Mouse (Mus musculus) lung, embryonic 14.5 days (tissue): Measurements from ENCODE around the gene Mpc1. TPM values are rescaled to one million over a fixed set of nuclear protein-coding genes. Genes with fewer than 3 reads are reported as not detected.

ENCODE experiments used
- ATAC-seq: fragments of 200-750 bp; cut with Nextera tagmentation; 2 replicates; pipeline ENCODE4 v1.8.0; 2017; ENCODE audit warnings: mild to moderate bottlenecking, moderate TSS enrichment, moderate library complexity; ENCODE audit not compliant: insufficient read depth
- DNase-seq: peaks from one replicate; pipeline ENCODE4 v3.0.0-alpha.2; 2015
- H3K27ac ChIP-seq: fragments of 300-500 bp; sonication (generic); 2 replicates; pipeline ENCODE4 v1.5.1; 2014; ENCODE audit warnings: low read depth, mild to moderate bottlenecking, moderate library complexity
- H3K27me3 ChIP-seq: fragments of 300-500 bp; sonication (generic); 2 replicates; pipeline ENCODE4 v1.6.1; 2014; ENCODE audit warnings: low read length, control low read depth; ENCODE audit not compliant: insufficient read depth
- H3K36me3 ChIP-seq: fragments of 300-500 bp; sonication (generic); 2 replicates; pipeline ENCODE4 v1.6.1; 2014; ENCODE audit warnings: control low read depth; ENCODE audit not compliant: insufficient read depth
- H3K4me1 ChIP-seq: fragments of 300-500 bp; sonication (generic); 2 replicates; pipeline ENCODE4 v1.6.1; 2014; ENCODE audit warnings: antibody characterized with exemption, control low read depth; ENCODE audit not compliant: insufficient read depth
- H3K4me2 ChIP-seq: fragments of 300-500 bp; sonication (generic); 2 replicates; pipeline ENCODE4 v1.6.1; 2014; ENCODE audit warnings: mild to moderate bottlenecking
- H3K4me3 ChIP-seq: fragments of 300-500 bp; sonication (generic); 2 replicates; pipeline ENCODE4 v1.5.1; 2014; ENCODE audit warnings: low read depth, low read length
- H3K9ac ChIP-seq: fragments of 300-500 bp; sonication (generic); 2 replicates; pipeline ENCODE4 v1.6.1; 2014
- H3K9me3 ChIP-seq: fragments of 300-500 bp; sonication (generic); 2 replicates; pipeline ENCODE4 v1.6.1; 2016; ENCODE audit warnings: low read depth, low read length, control low read depth
- CTCF ChIP-seq: IDR thresholded peaks from 2 replicates; pipeline ENCODE4 v1.5.1; 2016; ENCODE audit warnings: antibody characterized with exemption, low read depth
- WGBS: fragments of 180-500 bp; shearing (Covaris S2); extraction: QIAGEN DNeasy Blood & Tissue Kit; methylation state at CpG from one replicate; pipeline ENCODE4 v1.1.7; 2014; 5-methylcytosine and 5-hydroxymethylcytosine counted together
- polyA plus RNA-seq: library from polyadenylated mRNA; unstranded; fragments of >200 nt; fragmentation: Nextera tagmentation; extraction: Ambion mirVana; gene quantifications from 2 replicates; pipeline ENCODE4 v1.2.1, GENCODE M21; 2014

Mpc1 gene
- polyA plus RNA-seq, 1 experiment from 2014 or later = 154 TPM

DNA sequence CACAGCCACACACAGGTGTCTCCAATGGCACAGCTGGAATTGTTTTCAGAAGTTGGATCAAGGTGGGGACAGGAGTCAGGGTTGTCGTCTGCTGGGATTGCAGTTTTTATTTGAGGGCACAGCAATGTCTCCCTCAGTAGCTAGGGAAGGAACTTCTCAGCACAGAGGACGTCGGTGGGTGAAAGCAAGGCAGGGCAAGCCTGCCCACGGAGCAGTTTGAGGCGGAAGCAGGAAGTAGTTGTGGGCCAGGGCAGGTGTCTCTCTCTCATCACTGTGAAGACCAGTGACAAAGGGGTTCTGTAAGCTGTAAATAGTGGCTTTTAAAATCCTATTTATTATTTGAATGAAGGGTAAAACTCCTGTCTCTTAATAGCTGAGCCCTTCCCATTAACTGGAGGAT lies 60.0 kb downstream of the Mpc1 start:
- ATAC-seq (no peak), DNase-seq (no peak)
- Histone ChIP-seq H3K27ac (no peak overlapping the region), H3K4me3 (no peak overlapping the region), H3K36me3 (no peaks in the 10 kb centered on the region), H3K4me1 (0 out of 2 replicates have a peak, but pooled peaks cover 4% of the 10 kb centered on the region), H3K9ac (no peak overlapping the region), H3K4me2 (no peak overlapping the region), H3K27me3 (peaks cover 43% of the 10 kb centered on the region), H3K9me3 (no peaks in the 10 kb centered on the region)
- TF ChIP-seq CTCF = no peak
- 40% methylated on average over 5 of the region's 5 CpGs for WGBS

DNA sequence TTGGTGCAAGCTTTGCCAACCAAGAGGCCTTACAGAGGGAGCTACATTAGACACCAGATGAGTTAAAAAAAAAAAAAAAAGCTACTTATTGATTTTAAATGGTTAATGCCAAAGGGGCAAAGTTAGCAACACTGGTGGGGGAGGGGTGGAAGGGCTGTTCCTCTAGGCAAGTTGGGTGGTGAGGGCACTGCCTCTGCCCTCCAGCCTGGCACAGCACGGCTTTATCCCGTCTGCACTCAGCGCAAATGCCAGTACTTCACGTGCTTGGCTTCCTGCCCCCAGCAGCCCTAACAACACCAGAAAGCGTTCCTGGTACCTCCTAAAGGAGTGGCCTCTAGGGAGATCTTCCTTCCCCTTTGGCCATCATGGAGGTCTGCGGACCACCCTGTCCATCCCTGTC lies 60.7 kb downstream of the Mpc1 start:
- WGBS = 57% methylated on average over 6 of the region's 6 CpGs
- DNase-seq = no peak
- TF ChIP-seq CTCF = no peak
- no peak for ATAC-seq
- Histone ChIP-seq H3K36me3 (no peaks in the 10 kb centered on the region), H3K9ac (no peak overlapping the region), H3K4me2 (no peak overlapping the region), H3K27me3 (peaks cover 43% of the 10 kb centered on the region), H3K4me3 (no peak overlapping the region), H3K9me3 (no peaks in the 10 kb centered on the region), H3K27ac (no peak overlapping the region), H3K4me1 (0 out of 2 replicates have a peak, but pooled peaks cover 4% of the 10 kb centered on the region)

Other genes with a start within 250 kb of the Mpc1 start
- gene Gm49673, start 135.1 kb upstream of the Mpc1 start, polyA plus RNA-seq = not detected in 2 replicates
- gene Rnaset2a, start 134.8 kb upstream of the Mpc1 start, polyA plus RNA-seq = 28.4 and 32.2 TPM in 2 replicates
- gene Fgfr1op, start 117.4 kb upstream of the Mpc1 start, polyA plus RNA-seq = 39.4 and 40.7 TPM in 2 replicates
- gene Ccr6, start 46.9 kb upstream of the Mpc1 start, polyA plus RNA-seq = not detected in 2 replicates
- gene Sft2d1, start 28.2 kb downstream of the Mpc1 start, polyA plus RNA-seq = 61.0 and 67.4 TPM in 2 replicates
- gene Prr18, start 54.6 kb downstream of the Mpc1 start, polyA plus RNA-seq = 2.1 and 2.3 TPM in 2 replicates
- 0.20 and 0.35 TPM in 2 replicates for gene T2, start 73.1 kb downstream of the Mpc1 start, polyA plus RNA-seq
- gene T, start 151.5 kb downstream of the Mpc1 start, polyA plus RNA-seq = 0.34 and 0.45 TPM in 2 replicates
- 2.6 and 3.4 TPM in 2 replicates for gene Pde10a, start 242.5 kb downstream of the Mpc1 start, polyA plus RNA-seq